Mouse (Mus musculus) intestine, postnatal 0 days (tissue): ENCODE measurements around the gene Gm21983. TPM values are rescaled to one million over a fixed set of nuclear protein-coding genes. Genes with fewer than 3 reads are reported as not detected.

Experiments
- ATAC-seq: fragments of 200-750 bp; cut with Nextera tagmentation; 2 replicates; pipeline ENCODE4 v1.8.0; 2017; ENCODE audit warnings: mild to moderate bottlenecking, moderate TSS enrichment, moderate library complexity
- H3K27ac ChIP-seq: fragments of 300-500 bp; sonication (generic); 2 replicates; pipeline ENCODE4 v1.5.1; 2014; ENCODE audit warnings: mild to moderate bottlenecking, low read depth, low read length, moderate library complexity
- H3K27me3 ChIP-seq: fragments of 300-500 bp; sonication (generic); replicated peaks from 2 replicates; pipeline ENCODE4 v1.6.1; 2014; ENCODE audit warnings: low read length, mixed read lengths; ENCODE audit not compliant: control insufficient read depth, insufficient read depth
- H3K36me3 ChIP-seq: fragments of 300-500 bp; sonication (generic); 2 replicates; pipeline ENCODE4 v1.6.1; 2014; ENCODE audit warnings: mild to moderate bottlenecking, moderate library complexity; ENCODE audit not compliant: control insufficient read depth, insufficient read depth
- H3K4me1 ChIP-seq: fragments of 300-500 bp; sonication (generic); replicated peaks from 2 replicates; pipeline ENCODE4 v1.6.1; 2014; ENCODE audit warnings: antibody characterized with exemption, low read length, mixed read lengths; ENCODE audit not compliant: control insufficient read depth, insufficient read depth
- H3K4me2 ChIP-seq: fragments of 300-500 bp; sonication (generic); replicated peaks from 2 replicates; pipeline ENCODE4 v1.6.1; 2014; ENCODE audit warnings: low read depth, mild to moderate bottlenecking, moderate library complexity
- H3K4me3 ChIP-seq: fragments of 300-500 bp; sonication (generic); 2 replicates; pipeline ENCODE4 v1.5.1; 2014; ENCODE audit warnings: low read depth, low read length
- H3K9ac ChIP-seq: fragments of 300-500 bp; sonication (generic); 2 replicates; pipeline ENCODE4 v1.6.1; 2014; ENCODE audit warnings: mild to moderate bottlenecking, low read depth, low read length
- H3K9me3 ChIP-seq: fragments of 300-500 bp; sonication (generic); 2 replicates; pipeline ENCODE4 v1.6.1; 2016; ENCODE audit warnings: mixed run types; ENCODE audit not compliant: control insufficient read depth
- CTCF ChIP-seq: sonication (generic); IDR thresholded peaks from 2 replicates; pipeline ENCODE4 v1.5.1; 2016; ENCODE audit warnings: low read depth, mild to moderate bottlenecking, control low read depth, antibody characterized with exemption, moderate library complexity
- WGBS: fragments of 180-500 bp; shearing (Covaris S2); extraction: QIAGEN DNeasy Blood & Tissue Kit; methylation state at CpG from one replicate; pipeline ENCODE4 v1.1.7; 2014; 5-methylcytosine and 5-hydroxymethylcytosine counted together
- polyA plus RNA-seq: library from polyadenylated mRNA; unstranded; fragments of >200 nt; fragmentation: Nextera tagmentation; extraction: Ambion mirVana; gene quantifications from 2 replicates; pipeline ENCODE4 v1.2.1, GENCODE M21; 2015

Gene Gm21983
- polyA plus RNA-seq, 1 experiment from 2014 or later: not detected

GRCm38 (mm10) chr7:27192434-27192833 lies 11.5 kb upstream of the Gm21983 start:
- Histone ChIP-seq H3K4me1 (peaks cover 4% of the 10 kb centered on the region; the same call in 1 of the 2 replicates), H3K9me3 (no peaks in the 10 kb centered on the region), H3K27me3 (no peaks in the 10 kb centered on the region), H3K9ac (no peak overlapping the region), H3K36me3 (peaks cover 60% of the 10 kb centered on the region), H3K27ac (no peak overlapping the region), H3K4me3 (no peak overlapping the region), H3K4me2 (no peak overlapping the region)
- WGBS: 93% methylated on average over 5 of the region's 5 CpGs
- no peak for ATAC-seq
- TF ChIP-seq CTCF: no peak

- no peak; the same call in 1 of the 2 replicates for ATAC-seq
- no peak overlapping the region for H3K4me3 ChIP-seq
- H3K36me3 ChIP-seq: peaks cover 84% of the 10 kb centered on the region
- peak overlapping the region; percentile 11; the same call in 1 of the 2 replicates for H3K27ac ChIP-seq
- peaks cover under 1% of the 10 kb centered on the region; the same call in 1 of the 2 replicates for H3K4me1 ChIP-seq
- no peak overlapping the region for H3K9ac ChIP-seq
- H3K27me3 ChIP-seq: no peaks in the 10 kb centered on the region
- H3K9me3 ChIP-seq: no peaks in the 10 kb centered on the region
- peak; percentile 49 for TF ChIP-seq CTCF
- WGBS: 97% methylated on average over 10 of the region's 10 CpGs
- H3K4me2 ChIP-seq: no peak overlapping the region
Measured at GRCm38 (mm10) chr7:27189271-27189931, 8.5 kb upstream of the Gm21983 start.

GRCm38 (mm10) chr7:27185986-27186385 lies 5.1 kb upstream of the Gm21983 start:
- no peaks in the 10 kb centered on the region for H3K4me1 ChIP-seq
- no peaks in the 10 kb centered on the region for H3K9me3 ChIP-seq
- TF ChIP-seq CTCF: no peak
- no peak overlapping the region for H3K9ac ChIP-seq
- no peaks in the 10 kb centered on the region for H3K27me3 ChIP-seq
- no peak for ATAC-seq
- peaks cover 58% of the 10 kb centered on the region for H3K36me3 ChIP-seq
- H3K27ac ChIP-seq: no peak overlapping the region
- 87% methylated on average over 5 of the region's 5 CpGs for WGBS
- no peak overlapping the region for H3K4me3 ChIP-seq
- H3K4me2 ChIP-seq: no peak overlapping the region

- Histone ChIP-seq H3K9me3 (no peaks in the 10 kb centered on the region), H3K4me3 (no peak overlapping the region), H3K4me2 (no peak overlapping the region), H3K4me1 (no peaks in the 10 kb centered on the region), H3K27me3 (no peaks in the 10 kb centered on the region), H3K27ac (no peak overlapping the region), H3K36me3 (peaks cover 48% of the 10 kb centered on the region), H3K9ac (no peak overlapping the region)
- ATAC-seq: no peak
- WGBS: 55% methylated on average over 3 of the region's 3 CpGs
- peak; percentile 83 for TF ChIP-seq CTCF
Measured at GRCm38 (mm10) chr7:27184964-27185363, 4.1 kb upstream of the Gm21983 start.

- 88% methylated on average over 1 of the region's 1 CpGs for WGBS
- no peak overlapping the region for H3K4me3 ChIP-seq
Measured at GRCm38 (mm10) chr7:27182498-27182897, 1.6 kb upstream of the Gm21983 start.

GRCm38 (mm10) chr7:27180036-27180435 lies 850 bp downstream of the Gm21983 start:
- no peak overlapping the region for H3K9ac ChIP-seq
- TF ChIP-seq CTCF: no peak
- H3K27me3 ChIP-seq: no peaks in the 10 kb centered on the region
- H3K9me3 ChIP-seq: no peaks in the 10 kb centered on the region
- H3K4me3 ChIP-seq: no peak overlapping the region
- no peaks in the 10 kb centered on the region for H3K4me1 ChIP-seq
- no peak overlapping the region for H3K27ac ChIP-seq
- no peak overlapping the region for H3K4me2 ChIP-seq
- H3K36me3 ChIP-seq: peaks cover 4% of the 10 kb centered on the region; the same call in 1 of the 2 replicates
- ATAC-seq: no peak
- 27% methylated on average over 5 of the region's 5 CpGs for WGBS

More at GRCm38 (mm10) chr7:27182498-27182897, 1.6 kb upstream of the Gm21983 start:
- H3K9ac ChIP-seq: no peak overlapping the region
- no peaks in the 10 kb centered on the region for H3K9me3 ChIP-seq
- peaks cover 25% of the 10 kb centered on the region for H3K36me3 ChIP-seq
- no peaks in the 10 kb centered on the region for H3K4me1 ChIP-seq
- no peaks in the 10 kb centered on the region for H3K27me3 ChIP-seq
- H3K27ac ChIP-seq: no peak overlapping the region
- no peak for ATAC-seq
- H3K4me2 ChIP-seq: no peak overlapping the region
- no peak for TF ChIP-seq CTCF
